Mouse (Mus musculus) retina, embryonic 14.5 days (tissue): ENCODE data around the gene Vmn2r102.

Experiments
- DNase-seq: peaks from one replicate; pipeline ENCODE4 v3.0.0-alpha.2; 2015; ENCODE audit warnings: low spot score

Gene Vmn2r102

DNA sequence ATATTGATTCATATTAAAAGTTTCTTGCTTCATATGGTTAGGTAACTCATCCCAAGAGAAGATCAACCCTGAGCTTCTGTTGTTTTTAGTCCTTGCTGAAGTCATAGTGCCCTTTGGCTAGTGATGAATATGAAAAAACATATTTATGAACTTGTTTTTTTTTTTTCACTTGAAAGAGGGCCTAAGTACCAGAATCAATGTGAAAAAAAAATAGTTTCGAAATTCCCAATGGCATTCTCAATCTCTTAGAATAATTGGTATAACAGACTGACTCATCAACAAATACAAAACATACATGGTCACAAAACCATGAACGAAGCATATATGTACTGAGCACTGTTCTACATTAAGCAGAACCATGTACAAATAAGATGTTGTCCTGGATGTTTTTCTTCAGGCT is at the start of gene Vmn2r102:
TSS of gene Vmn2r102 (plus strand) at position 301 of the 400 bp plus-strand sequence.
- no peak for DNase-seq

GRCm38 (mm10) chr17:19629328-19629727 is 30.8 kb upstream of the Vmn2r102 start:
- no peak for DNase-seq

DNA sequence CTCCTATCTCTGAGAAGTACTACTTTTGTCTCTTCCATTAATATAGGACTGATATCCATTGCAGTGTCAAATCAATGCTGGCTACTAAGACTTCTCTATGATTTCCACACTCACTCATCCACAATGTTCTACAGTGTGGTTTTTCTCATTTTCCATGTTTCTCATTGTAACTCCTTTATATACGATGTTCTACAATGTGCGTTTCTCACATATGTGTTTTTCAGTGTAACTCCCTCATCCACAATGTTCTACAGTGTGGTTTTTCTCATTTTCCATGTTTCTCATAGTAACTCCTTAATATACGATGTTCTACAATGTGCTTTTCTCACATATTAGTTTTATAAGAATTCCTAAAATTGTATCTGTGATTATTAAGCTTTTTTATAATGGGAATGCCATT is 1.7 kb upstream of the Vmn2r102 start:
- no peak for DNase-seq

DNA sequence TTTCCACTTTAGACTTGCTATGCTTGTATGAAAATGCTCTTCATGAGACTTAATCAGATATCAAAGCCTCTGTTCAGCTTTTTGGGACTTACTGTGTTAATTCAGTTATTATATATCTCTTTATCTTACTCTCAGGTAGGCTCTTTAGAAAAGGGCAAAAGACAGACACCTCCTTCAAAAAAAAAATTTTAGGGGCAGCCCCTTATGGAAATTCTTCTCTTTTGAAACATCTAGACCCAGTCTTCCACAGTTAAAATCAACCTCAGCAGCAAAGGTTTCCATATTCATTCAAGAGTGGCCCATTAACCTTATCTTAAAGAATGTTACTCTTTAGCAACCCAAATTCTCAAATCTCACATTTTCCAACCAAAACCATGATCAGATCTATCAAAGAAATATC is 31.9 kb downstream of the Vmn2r102 start:
- DNase-seq, result no peak
